Mouse (Mus musculus) kidney, adult 2 months (tissue): ENCODE results near the gene Iqcj.

Source experiments
- CTCF ChIP-seq: fragments of 200-500 bp; conservative IDR thresholded peaks from 2 replicates; pipeline ENCODE4 v1.5.1; 2011; ENCODE audit warnings: low read depth, mild to moderate bottlenecking, control low read depth, low read length, moderate library complexity, mixed read lengths; ENCODE audit not compliant: insufficient read depth, insufficient read length
- POLR2A ChIP-seq: fragments of 200-500 bp; IDR thresholded peaks from one replicate; pipeline ENCODE4 v1.6.1; 2011; ENCODE audit warnings: low read depth, low read length, control low read depth

DNA sequence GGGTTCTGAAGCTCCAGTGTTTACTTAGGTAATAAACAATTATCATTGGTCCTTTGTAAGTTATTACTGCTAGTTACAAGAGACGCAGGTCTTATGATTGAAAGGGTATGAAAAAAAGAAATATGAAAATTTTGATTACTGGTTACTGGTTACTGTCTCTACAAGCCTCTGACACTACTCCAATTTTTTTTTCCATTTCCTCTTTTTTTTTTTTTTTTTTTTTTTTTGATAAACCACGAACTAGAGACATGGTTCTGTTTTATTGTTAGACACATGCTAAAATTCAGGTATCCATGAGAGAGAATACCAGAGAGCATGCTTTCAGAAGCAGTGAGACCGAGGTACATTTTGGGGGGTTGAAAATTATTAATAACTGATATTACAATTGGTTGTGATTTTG, 43.8 kb downstream of the Iqcj start:
- TF ChIP-seq POLR2A (no peak), CTCF (no peak)
